Mouse (Mus musculus): ENCODE measurements at regions not wholly inside any gene's neighbourhood (a gene's known extent, or its start where the extent isn't known, plus 50 kb on each side); places are given as distances from the start of the nearest gene placed in this dataset.

DNA sequence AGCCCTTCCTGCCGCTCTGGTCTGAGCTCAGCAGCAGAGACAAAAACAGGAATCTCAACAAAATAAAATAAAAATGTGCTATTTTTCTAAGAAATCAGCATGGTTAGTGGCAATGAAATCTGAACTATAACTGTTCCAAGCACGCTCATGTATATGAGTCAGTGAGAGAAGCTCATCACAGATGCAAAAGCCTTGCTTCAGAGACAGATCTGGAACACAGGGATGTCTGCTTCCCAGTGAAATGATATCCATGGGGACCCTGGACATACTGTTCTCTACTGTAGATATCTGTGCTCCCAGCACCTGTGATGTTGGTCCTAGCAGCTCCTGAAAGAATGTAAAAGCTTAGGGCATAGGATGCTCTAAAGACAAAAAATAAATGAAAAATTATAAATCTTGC lies 321.2 kb upstream of the BB014433 start:
- TF ChIP-seq USF2 (IDR thresholded peaks at IDR 0.05; ENCODE audit: borderline replicate concordance in 1 of 2, insufficient read depth in 1 of 2, low read depth in 1 of 2, low read length in 2 of 2) (no peak), MXI1 (IDR thresholded peaks at IDR 0.05; ENCODE audit: low read depth, low read length) (no peak), CTCF (IDR thresholded peaks at IDR 0.05 in 2 of 3, conservative IDR thresholded peaks at IDR 0.05 in 1 of 3; ENCODE audit: control insufficient read depth in 1 of 3, insufficient read depth in 1 of 3, low read depth in 2 of 3, low read length in 3 of 3, poor library complexity in 1 of 3, severe bottlenecking in 1 of 3) (no peak), MAFK (IDR thresholded peaks at IDR 0.05; ENCODE audit: borderline replicate concordance, low read depth, low read length) (no peak), USF1 (IDR thresholded peaks at IDR 0.05; ENCODE audit: low read depth, low read length) (no peak), GABPA (IDR thresholded peaks at IDR 0.05; ENCODE audit: low read depth, low read length) (no peak), ZMIZ1 (IDR thresholded peaks at IDR 0.05; ENCODE audit: low read depth, low read length) (no peak), TBP (IDR thresholded peaks at IDR 0.05; ENCODE audit: low read depth, low read length) (no peak), BHLHE40 (IDR thresholded peaks at IDR 0.05; ENCODE audit: borderline replicate concordance, low read depth, low read length) (no peak), KAT2A (conservative IDR thresholded peaks at IDR 0.05; ENCODE audit: low read depth, low read length) (no peak), CHD1 (IDR thresholded peaks at IDR 0.05; ENCODE audit: low read depth, low read length) (no peak), NELFE (IDR thresholded peaks at IDR 0.05; ENCODE audit: low read depth, low read length) (no peak), MAX (IDR thresholded peaks at IDR 0.05; ENCODE audit: low read length) (no peak)

Data from MEL (cell line).